Mouse (Mus musculus) myocyte (in vitro differentiated cells): Measurements from ENCODE around the gene Taar6. TPM values are rescaled to one million over a fixed set of nuclear protein-coding genes. Genes with fewer than 3 reads are reported as not detected.

Experiments used
- H3K27me3 ChIP-seq: one replicate; pipeline ENCODE4 v1.6.1; 2011; ENCODE audit not compliant: control insufficient read depth, insufficient read depth, insufficient read length
- H3K36me3 ChIP-seq: one replicate; pipeline ENCODE4 v1.6.1; 2011; ENCODE audit not compliant: control insufficient read depth, insufficient read depth
- H3K4me2 ChIP-seq: one replicate; pipeline ENCODE4 v1.6.1; 2011; ENCODE audit warnings: low read depth, control low read depth
- H3K4me3 ChIP-seq: one replicate; pipeline ENCODE4 v1.5.1; 2011; ENCODE audit warnings: mild to moderate bottlenecking, control low read depth, moderate library complexity
- H3K79me2 ChIP-seq: one replicate; pipeline ENCODE4 v1.6.1; 2011; ENCODE audit not compliant: control insufficient read depth, insufficient read depth
- H3ac ChIP-seq: one replicate; pipeline ENCODE4 v1.6.1; 2011; ENCODE audit not compliant: control insufficient read depth, insufficient read length
- CEBPB ChIP-seq: IDR thresholded peaks from 2 replicates; pipeline ENCODE4 v1.6.1; 2011; ENCODE audit warnings: mild to moderate bottlenecking, moderate library complexity; ENCODE audit not compliant: poor library complexity, insufficient read depth, severe bottlenecking
- E2F4 ChIP-seq: IDR thresholded peaks from one replicate; pipeline ENCODE4 v1.6.1; 2011; ENCODE audit warnings: mild to moderate bottlenecking, control low read depth, moderate library complexity; ENCODE audit not compliant: insufficient read depth
- MAX ChIP-seq: IDR thresholded peaks from one replicate; pipeline ENCODE4 v1.6.1; 2011; ENCODE audit warnings: low read depth, mild to moderate bottlenecking, control low read depth
- MYOD1 ChIP-seq, 3 experiments: IDR thresholded peaks; one replicate each; pipeline ENCODE4 v1.6.1; 2011; ENCODE audit warnings: control low read depth in 2 of 3, low read depth in 2 of 3, mild to moderate bottlenecking in 2 of 3, moderate library complexity in 1 of 3; ENCODE audit not compliant: insufficient read length in 2 of 3, control insufficient read depth in 1 of 3
- MYOG ChIP-seq, 3 experiments: IDR thresholded peaks; one replicate each; pipeline ENCODE4 v1.6.1; 2011; ENCODE audit warnings: control low read depth in 2 of 3, low read depth in 2 of 3, mild to moderate bottlenecking in 2 of 3; ENCODE audit not compliant: insufficient read length in 2 of 3, control insufficient read depth in 1 of 3, insufficient read depth in 1 of 3
- POLR2A ChIP-seq: IDR thresholded peaks from one replicate; pipeline ENCODE4 v1.6.1; 2011; ENCODE audit warnings: low read depth, mild to moderate bottlenecking, control low read depth, moderate library complexity; ENCODE audit not compliant: insufficient read length
- POLR2AphosphoS2 ChIP-seq: IDR thresholded peaks from one replicate; pipeline ENCODE4 v1.6.1; 2011; ENCODE audit warnings: low read depth, control low read depth; ENCODE audit not compliant: insufficient read length
- REST ChIP-seq: IDR thresholded peaks from one replicate; pipeline ENCODE4 v1.6.1; 2011; ENCODE audit warnings: mild to moderate bottlenecking, control low read depth, moderate library complexity; ENCODE audit not compliant: insufficient read depth, insufficient read length
- SRF ChIP-seq: IDR thresholded peaks from one replicate; pipeline ENCODE4 v1.6.1; 2011; ENCODE audit warnings: low read depth; ENCODE audit not compliant: control insufficient read depth, insufficient read length
- TCF12 ChIP-seq: IDR thresholded peaks from one replicate; pipeline ENCODE4 v1.6.1; 2011; ENCODE audit warnings: mild to moderate bottlenecking, control low read depth; ENCODE audit not compliant: poor library complexity, insufficient read depth, severe bottlenecking
- TCF3 ChIP-seq: IDR thresholded peaks from one replicate; pipeline ENCODE4 v1.6.1; 2011; ENCODE audit warnings: low read depth, control low read depth; ENCODE audit not compliant: insufficient read length
- USF1 ChIP-seq: IDR thresholded peaks from one replicate; pipeline ENCODE4 v1.6.1; 2011; ENCODE audit warnings: low read depth, mild to moderate bottlenecking, control low read depth, moderate library complexity
- polyA plus RNA-seq: library from polyadenylated mRNA; unstranded; fragments of >200 nt; fragmentation: generic; extraction: Trizol; gene quantifications from one replicate; pipeline ENCODE4 v1.2.1, GENCODE M21; 2012; ENCODE audit warnings: missing spikeins

Gene Taar6
- polyA plus RNA-seq, 1 experiment: not detected

DNA sequence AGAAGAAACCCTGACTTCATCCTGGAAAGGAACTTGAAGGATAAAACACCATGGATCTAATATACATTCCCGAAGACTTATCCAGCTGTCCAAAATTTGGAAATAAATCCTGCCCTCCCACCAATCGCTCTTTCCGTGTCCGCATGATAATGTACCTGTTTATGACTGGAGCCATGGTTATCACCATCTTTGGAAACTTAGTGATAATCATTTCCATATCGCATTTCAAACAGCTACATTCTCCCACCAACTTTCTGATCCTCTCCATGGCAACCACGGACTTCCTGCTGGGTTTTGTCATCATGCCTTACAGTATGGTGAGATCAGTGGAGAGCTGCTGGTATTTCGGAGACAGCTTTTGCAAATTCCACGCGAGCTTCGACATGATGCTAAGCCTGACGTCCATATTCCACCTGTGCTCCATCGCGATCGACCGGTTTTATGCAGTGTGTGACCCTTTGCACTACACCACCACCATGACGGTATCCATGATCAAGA lies 35.9 kb downstream of the Taar6 start, which contains the start of gene Taar3:
Gene Taar3, plus strand, starts transcription at position 51 of the 498 bp plus-strand sequence.
- H3K79me2 ChIP-seq: no peaks in the 10 kb centered on the region
- H3K27me3 ChIP-seq: peaks cover 8% of the 10 kb centered on the region
- H3K4me3 ChIP-seq: no peak within 1 kb of the TSS
- H3K4me2 ChIP-seq: no peak within 1 kb of the TSS
- H3ac ChIP-seq: no peak within 1 kb of the TSS
- no peaks in the 10 kb centered on the region for H3K36me3 ChIP-seq
- no peak for TF ChIP-seq POLR2A
- TF ChIP-seq POLR2AphosphoS2: no peak
- no peak for TF ChIP-seq TCF12
- no peak for TF ChIP-seq REST
- TF ChIP-seq MYOG (IDR thresholded peaks at IDR 0.05; ENCODE audit: control insufficient read depth in 1 of 3, insufficient read depth in 1 of 3, insufficient read length in 2 of 3, low read depth in 2 of 3): no peak
- no peak for TF ChIP-seq E2F4
- TF ChIP-seq SRF: no peak
- no peak for TF ChIP-seq CEBPB
- TF ChIP-seq MAX: no peak
- no peak for TF ChIP-seq USF1
- TF ChIP-seq TCF3: no peak
- TF ChIP-seq MYOD1 (IDR thresholded peaks at IDR 0.05; ENCODE audit: control insufficient read depth in 1 of 3, insufficient read length in 2 of 3, low read depth in 2 of 3): no peak

GRCm38 (mm10) chr10:23948026-23948425 lies 37.4 kb downstream of the Taar6 start:
- no peak overlapping the region for H3K4me3 ChIP-seq
- no peaks in the 10 kb centered on the region for H3K36me3 ChIP-seq
- peaks cover 8% of the 10 kb centered on the region for H3K27me3 ChIP-seq
- no peak overlapping the region for H3K4me2 ChIP-seq
- no peak overlapping the region for H3ac ChIP-seq
- TF ChIP-seq POLR2A: no peak
- TF ChIP-seq POLR2AphosphoS2: no peak
- TF ChIP-seq MYOD1 (IDR thresholded peaks at IDR 0.05; ENCODE audit: control insufficient read depth in 1 of 3, insufficient read length in 2 of 3, low read depth in 2 of 3): no peak
- TF ChIP-seq MAX: no peak
- TF ChIP-seq SRF: no peak
- H3K79me2 ChIP-seq: no peaks in the 10 kb centered on the region

DNA sequence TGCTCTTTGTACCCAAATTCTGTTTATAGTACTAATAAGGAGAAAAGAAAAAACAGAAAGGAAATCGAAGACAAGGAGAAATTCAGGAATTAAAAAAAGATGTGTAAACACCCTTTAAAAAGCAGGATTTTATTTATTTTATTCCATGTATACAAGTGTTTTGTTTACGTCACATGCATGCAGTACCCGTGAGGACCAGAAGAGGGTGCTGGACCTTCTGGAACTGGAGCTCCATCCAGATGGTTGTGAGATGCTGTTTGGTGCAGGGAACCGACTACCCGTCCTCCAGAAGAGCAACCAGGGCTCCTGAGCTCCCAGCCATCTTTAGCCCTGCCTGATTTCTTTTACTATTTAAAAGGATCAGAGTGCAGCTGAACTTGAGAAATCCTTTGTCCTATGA lies 43.0 kb downstream of the Taar6 start:
- Histone ChIP-seq H3K4me2 (no peak overlapping the region), H3K79me2 (no peaks in the 10 kb centered on the region), H3K4me3 (no peak overlapping the region), H3K36me3 (no peaks in the 10 kb centered on the region), H3ac (no peak overlapping the region), H3K27me3 (peaks cover 4% of the 10 kb centered on the region)
- TF ChIP-seq MYOG (IDR thresholded peaks at IDR 0.05; ENCODE audit: control insufficient read depth in 1 of 3, insufficient read depth in 1 of 3, insufficient read length in 2 of 3, low read depth in 2 of 3): no peak
- no peak for TF ChIP-seq TCF12
- no peak for TF ChIP-seq REST
- no peak for TF ChIP-seq E2F4
- TF ChIP-seq MYOD1 (IDR thresholded peaks at IDR 0.05; ENCODE audit: control insufficient read depth in 1 of 3, insufficient read length in 2 of 3, low read depth in 2 of 3): no peak
- no peak for TF ChIP-seq USF1
- TF ChIP-seq MAX: no peak
- no peak for TF ChIP-seq POLR2A
- no peak for TF ChIP-seq TCF3
- TF ChIP-seq SRF: no peak
- TF ChIP-seq POLR2AphosphoS2: no peak
- no peak for TF ChIP-seq CEBPB

DNA sequence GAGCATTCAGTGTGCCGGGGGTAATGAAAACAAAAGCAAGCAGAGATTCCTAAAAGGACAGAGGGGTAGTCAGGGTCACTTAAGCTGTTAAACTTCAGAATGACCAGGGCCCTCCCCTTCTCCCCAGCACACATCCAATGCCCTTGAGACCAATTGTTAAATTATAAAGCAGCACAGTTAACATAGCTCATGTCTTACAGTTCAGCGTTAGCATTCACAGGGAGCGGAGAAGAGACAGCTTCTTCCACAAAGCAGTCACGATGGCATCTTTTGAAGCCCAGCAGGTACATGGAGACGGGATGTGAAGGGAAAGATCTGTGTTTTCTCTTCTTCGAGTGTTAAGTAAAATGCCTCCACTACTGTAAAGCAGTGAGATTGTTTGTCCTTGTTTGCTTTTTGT lies 47.1 kb downstream of the Taar6 start, which contains the start of gene Taar2:
Gene Taar2, plus strand, starts transcription at position 261 of the 400 bp plus-strand sequence.
- H3K4me3 ChIP-seq: no peak within 1 kb of the TSS
- H3ac ChIP-seq: no peak within 1 kb of the TSS
- no peak for TF ChIP-seq MYOG (IDR thresholded peaks at IDR 0.05; ENCODE audit: control insufficient read depth in 1 of 3, insufficient read depth in 1 of 3, insufficient read length in 2 of 3, low read depth in 2 of 3)
- no peak for TF ChIP-seq TCF3
- no peak for TF ChIP-seq REST
- TF ChIP-seq MAX: no peak
- no peak for TF ChIP-seq MYOD1 (IDR thresholded peaks at IDR 0.05; ENCODE audit: control insufficient read depth in 1 of 3, insufficient read length in 2 of 3, low read depth in 2 of 3)
- TF ChIP-seq E2F4: no peak
- no peak for TF ChIP-seq CEBPB
- H3K27me3 ChIP-seq: peaks cover 4% of the 10 kb centered on the region
- no peak within 1 kb of the TSS for H3K4me2 ChIP-seq
- no peaks in the 10 kb centered on the region for H3K36me3 ChIP-seq
- H3K79me2 ChIP-seq: no peaks in the 10 kb centered on the region

- no peaks in the 10 kb centered on the region for H3K36me3 ChIP-seq
- H3K4me2 ChIP-seq: no peak overlapping the region
- no peak overlapping the region for H3K4me3 ChIP-seq
- TF ChIP-seq TCF3: no peak
- no peak for TF ChIP-seq E2F4
- TF ChIP-seq TCF12: no peak
- TF ChIP-seq MAX: no peak
- no peak for TF ChIP-seq CEBPB
- no peak for TF ChIP-seq MYOD1 (IDR thresholded peaks at IDR 0.05; ENCODE audit: control insufficient read depth in 1 of 3, insufficient read length in 2 of 3, low read depth in 2 of 3)
- TF ChIP-seq POLR2A: no peak
- TF ChIP-seq REST: no peak
- no peak for TF ChIP-seq MYOG (IDR thresholded peaks at IDR 0.05; ENCODE audit: control insufficient read depth in 1 of 3, insufficient read depth in 1 of 3, insufficient read length in 2 of 3, low read depth in 2 of 3)
- no peak for TF ChIP-seq POLR2AphosphoS2
- TF ChIP-seq USF1: no peak
- TF ChIP-seq SRF: no peak
- peaks cover 4% of the 10 kb centered on the region for H3K27me3 ChIP-seq
- no peaks in the 10 kb centered on the region for H3K79me2 ChIP-seq
- no peak overlapping the region for H3ac ChIP-seq
Measured at GRCm38 (mm10) chr10:23937613-23938012, 47.8 kb downstream of the Taar6 start.
